Mouse (Mus musculus): ENCODE results near the gene Slc1a7. TPM values are rescaled to one million over a fixed set of nuclear protein-coding genes. Genes with fewer than 3 reads are reported as not detected.

Gene Slc1a7
- polyA plus RNA-seq, 1 experiment, result not detected

DNA sequence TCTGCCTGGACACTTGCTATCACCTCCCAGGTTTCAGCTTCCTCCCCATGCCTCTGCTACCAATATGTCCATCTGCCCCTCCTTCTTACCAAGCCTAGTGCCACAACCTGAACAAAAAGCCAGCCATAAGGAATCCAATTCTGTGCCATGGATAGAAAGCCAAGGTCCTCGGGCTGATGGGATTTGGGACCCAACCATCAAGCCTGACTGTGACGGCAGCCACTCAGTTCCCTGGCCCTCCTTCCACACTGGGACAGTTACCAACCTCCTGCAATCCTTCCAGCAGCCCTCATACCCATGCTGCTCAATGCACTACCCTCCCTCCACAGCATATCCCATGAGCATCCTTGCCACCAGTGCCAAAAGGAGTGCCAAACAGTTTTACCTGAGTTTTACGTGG lies 48.2 kb downstream of the Slc1a7 start:
- Histone ChIP-seq H3K4me1 (ENCODE audit: control insufficient read depth, insufficient read depth, low read length) (peaks cover 29% of the 10 kb centered on the region), H3K27ac (ENCODE audit: insufficient read depth, low read depth, low read length) (no peak overlapping the region), H3K4me3 (ENCODE audit: insufficient read depth, low read depth, low read length) (no peak overlapping the region)
- TF ChIP-seq CTCF (IDR thresholded peaks at IDR 0.05; ENCODE audit: insufficient read depth, low read depth, low read length) (no peak), POLR2A (IDR thresholded peaks at IDR 0.05; ENCODE audit: insufficient read depth, low read depth, low read length) (no peak)
- 82% methylated on average over 3 of the region's 3 CpGs for WGBS

DNA sequence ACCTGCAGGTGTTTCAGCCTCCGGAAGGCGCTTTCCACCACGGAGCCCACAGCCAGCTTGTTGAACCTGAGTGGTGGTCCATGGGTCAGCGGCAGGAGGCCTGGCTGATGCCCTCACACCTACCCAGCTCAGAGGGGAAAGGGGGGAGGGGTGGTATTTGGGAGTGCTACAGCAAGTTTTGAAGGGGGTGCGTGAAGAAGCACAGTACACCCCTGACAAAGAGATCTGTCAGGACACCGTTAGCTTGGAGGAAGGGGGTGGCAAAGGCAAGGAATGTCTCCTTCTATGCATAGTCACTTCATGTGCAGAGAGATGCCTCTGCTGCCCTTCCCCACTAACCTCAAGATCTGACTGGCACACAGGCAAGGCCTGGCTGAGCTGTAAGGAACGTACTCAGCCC lies 49.7 kb downstream of the Slc1a7 start:
- Histone ChIP-seq H3K4me1 (ENCODE audit: control insufficient read depth, insufficient read depth, low read length) (peaks cover 39% of the 10 kb centered on the region), H3K4me3 (ENCODE audit: insufficient read depth, low read depth, low read length) (no peak overlapping the region), H3K27ac (ENCODE audit: insufficient read depth, low read depth, low read length) (no peak overlapping the region)
- TF ChIP-seq POLR2A (IDR thresholded peaks at IDR 0.05; ENCODE audit: insufficient read depth, low read depth, low read length), result no peak
- TF ChIP-seq CTCF (IDR thresholded peaks at IDR 0.05; ENCODE audit: insufficient read depth, low read depth, low read length), result no peak
- 89% methylated on average over 7 of the region's 7 CpGs for WGBS

DNA sequence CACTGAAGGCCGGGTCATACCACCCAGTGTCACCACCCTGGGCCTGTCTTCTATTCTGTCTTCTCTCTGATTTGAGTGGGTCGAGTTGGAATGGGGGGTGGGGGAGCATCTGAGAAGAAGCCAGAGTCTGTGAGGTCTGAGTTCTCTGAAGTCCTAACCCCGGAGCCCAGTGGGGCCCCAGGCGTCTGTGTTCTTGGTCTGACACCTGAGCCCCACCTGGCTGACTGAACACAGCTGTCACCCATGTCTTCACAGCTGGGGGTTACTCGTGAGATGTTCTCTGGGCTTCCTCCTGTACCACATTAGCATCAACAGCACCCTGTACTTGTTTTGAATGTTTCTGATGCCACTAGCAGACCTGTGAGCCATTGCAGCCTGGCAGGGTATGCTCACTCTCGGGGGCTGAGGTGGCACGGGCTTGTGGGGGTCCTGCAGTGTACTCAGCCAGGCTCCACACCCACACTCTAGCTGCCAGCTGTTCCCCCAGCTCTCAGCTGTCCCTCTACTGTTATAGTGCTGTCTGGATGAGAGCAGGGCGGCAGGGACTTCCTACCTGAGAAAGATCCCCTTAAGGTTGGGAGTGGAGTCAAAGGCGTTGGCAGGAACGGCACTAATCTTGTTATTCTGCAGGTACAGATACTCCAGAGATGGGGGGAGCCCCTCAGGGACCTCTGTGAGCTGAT lies 50.2 kb downstream of the Slc1a7 start:
- WGBS, result 69% methylated on average over 10 of the region's 10 CpGs
- Histone ChIP-seq H3K27ac (ENCODE audit: insufficient read depth, low read depth, low read length) (no peak overlapping the region), H3K4me3 (ENCODE audit: insufficient read depth, low read depth, low read length) (no peak overlapping the region), H3K4me1 (ENCODE audit: control insufficient read depth, insufficient read depth, low read length) (peaks cover 39% of the 10 kb centered on the region)
- no peak for TF ChIP-seq CTCF (IDR thresholded peaks at IDR 0.05; ENCODE audit: insufficient read depth, low read depth, low read length)
- no peak for TF ChIP-seq POLR2A (IDR thresholded peaks at IDR 0.05; ENCODE audit: insufficient read depth, low read depth, low read length)

DNA sequence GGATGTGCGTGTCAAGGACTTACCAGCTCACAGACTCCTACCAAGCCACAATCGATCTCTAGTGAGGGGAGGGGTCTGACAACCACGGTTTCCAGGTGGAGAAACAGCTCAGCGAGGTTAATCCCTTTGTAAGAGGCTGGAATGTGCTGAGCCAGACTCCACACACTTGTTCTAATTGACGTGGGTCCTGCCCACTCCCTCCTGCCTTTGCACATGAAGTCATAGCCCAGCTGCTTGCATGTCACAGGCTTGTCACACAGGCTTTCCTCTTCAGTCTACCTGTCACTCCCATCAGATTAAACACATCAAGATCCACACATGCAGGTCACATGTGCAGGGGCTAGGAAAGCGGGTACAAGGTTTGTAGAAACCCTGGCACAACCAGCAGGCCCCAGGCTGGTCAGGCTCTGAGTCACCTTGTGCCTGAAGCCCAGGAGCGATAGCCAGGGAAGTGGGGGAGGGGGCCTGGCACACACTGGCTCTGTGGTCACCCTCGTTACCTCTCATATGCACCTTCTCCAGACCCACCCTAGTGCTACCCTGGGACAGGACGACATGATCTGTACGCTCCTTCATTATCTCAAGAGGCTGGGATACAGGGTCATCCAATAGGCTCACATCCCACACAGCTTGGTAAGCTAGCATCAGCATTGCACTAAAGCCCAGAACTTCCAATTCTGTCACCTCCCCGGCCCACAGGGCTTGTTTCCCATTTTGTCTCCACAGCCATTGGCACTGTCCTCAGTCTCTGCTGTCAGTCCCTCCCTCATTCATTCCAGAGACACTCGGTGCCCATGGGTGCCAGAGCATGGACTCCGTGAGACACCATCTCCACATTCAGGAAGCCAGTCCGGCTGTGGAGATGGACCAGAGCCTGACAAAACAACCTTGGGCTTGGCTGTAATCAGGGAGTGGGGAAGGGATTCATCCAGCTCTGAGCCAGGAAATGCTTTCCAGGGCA lies 51.1 kb downstream of the Slc1a7 start:
- 54% methylated on average over 14 of the region's 14 CpGs for WGBS

DNA sequence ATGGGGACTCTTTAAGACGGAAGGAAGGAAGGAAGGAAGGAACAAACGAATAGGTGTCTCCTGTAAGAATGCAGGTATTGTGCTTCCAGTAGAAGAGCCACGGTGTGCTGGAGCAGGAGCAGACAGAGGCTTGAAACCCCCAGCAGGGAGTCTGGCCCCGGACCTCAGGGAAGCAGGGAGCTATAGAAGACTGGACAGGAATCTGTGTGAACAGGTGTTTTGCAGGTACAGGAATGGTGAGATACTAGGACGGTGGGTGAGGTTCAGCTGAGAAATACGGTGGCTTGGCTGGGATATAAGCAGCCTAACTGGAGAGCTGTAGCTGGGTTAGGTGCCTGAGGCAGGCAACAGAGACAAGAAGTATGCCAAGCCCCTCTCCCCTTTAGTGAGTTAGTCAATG lies 52.0 kb downstream of the Slc1a7 start:
- TF ChIP-seq POLR2A (IDR thresholded peaks at IDR 0.05; ENCODE audit: insufficient read depth, low read depth, low read length), result no peak
- TF ChIP-seq CTCF (IDR thresholded peaks at IDR 0.05; ENCODE audit: insufficient read depth, low read depth, low read length), result no peak
- WGBS, result 84% methylated on average over 6 of the region's 6 CpGs
- Histone ChIP-seq H3K27ac (ENCODE audit: insufficient read depth, low read depth, low read length) (no peak overlapping the region), H3K4me1 (ENCODE audit: control insufficient read depth, insufficient read depth, low read length) (peaks cover 35% of the 10 kb centered on the region), H3K4me3 (ENCODE audit: insufficient read depth, low read depth, low read length) (no peak overlapping the region)

More for the DNA sequence above, 51.1 kb downstream of the Slc1a7 start:
- Histone ChIP-seq H3K4me1 (ENCODE audit: control insufficient read depth, insufficient read depth, low read length) (peaks cover 39% of the 10 kb centered on the region), H3K4me3 (ENCODE audit: insufficient read depth, low read depth, low read length) (no peak overlapping the region), H3K27ac (ENCODE audit: insufficient read depth, low read depth, low read length) (no peak overlapping the region)
- TF ChIP-seq POLR2A (IDR thresholded peaks at IDR 0.05; ENCODE audit: insufficient read depth, low read depth, low read length) (no peak), CTCF (IDR thresholded peaks at IDR 0.05; ENCODE audit: insufficient read depth, low read depth, low read length) (no peak)

DNA sequence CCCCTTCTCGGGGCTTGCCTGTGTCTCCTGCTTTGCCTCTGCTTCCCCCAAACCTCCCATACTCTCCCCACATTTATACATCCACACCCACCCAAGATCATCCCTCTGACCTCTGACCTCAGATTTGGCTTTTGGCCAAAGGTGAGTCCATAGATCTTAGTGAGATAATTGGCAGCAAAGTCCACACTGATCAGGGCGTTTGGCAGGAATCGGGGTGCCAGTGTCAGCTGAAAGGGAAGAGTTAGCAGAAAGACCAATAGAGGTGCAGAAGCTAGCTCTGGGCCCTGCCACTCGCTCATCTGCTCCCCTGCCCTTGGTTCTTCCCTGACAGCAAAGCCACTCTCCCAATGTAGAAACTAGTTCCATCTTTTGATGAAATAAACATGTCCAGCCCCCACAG lies 55.1 kb downstream of the Slc1a7 start:
- Histone ChIP-seq H3K4me3 (ENCODE audit: insufficient read depth, low read depth, low read length) (no peak overlapping the region), H3K27ac (ENCODE audit: insufficient read depth, low read depth, low read length) (no peak overlapping the region), H3K4me1 (ENCODE audit: control insufficient read depth, insufficient read depth, low read length) (peaks cover 26% of the 10 kb centered on the region)
- 83% methylated on average over 4 of the region's 4 CpGs for WGBS
- TF ChIP-seq CTCF (IDR thresholded peaks at IDR 0.05; ENCODE audit: insufficient read depth, low read depth, low read length), result no peak
- TF ChIP-seq POLR2A (IDR thresholded peaks at IDR 0.05; ENCODE audit: insufficient read depth, low read depth, low read length), result no peak

DNA sequence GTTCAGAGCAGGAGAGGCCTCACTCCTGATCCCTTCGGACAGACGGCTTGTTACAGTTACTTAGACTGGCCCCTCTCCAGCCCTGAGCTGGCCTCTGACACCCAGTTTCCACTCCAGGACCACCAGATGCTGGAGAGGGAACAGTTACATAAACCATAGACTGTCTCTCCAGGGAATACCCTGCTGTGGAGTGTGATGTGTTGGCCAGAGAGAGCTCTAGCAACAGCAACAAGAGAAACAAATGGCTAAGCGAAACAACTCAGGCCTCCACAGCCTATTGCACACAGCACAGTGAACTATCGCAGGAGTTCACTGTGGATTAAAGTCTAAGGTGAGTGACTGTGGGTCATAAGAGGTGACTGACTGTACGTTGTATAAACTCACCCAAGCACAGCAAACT lies 56.5 kb downstream of the Slc1a7 start:
- WGBS, result 84% methylated on average over 5 of the region's 5 CpGs
- H3K4me3 ChIP-seq (ENCODE audit: insufficient read depth, low read depth, low read length), result no peak overlapping the region
- TF ChIP-seq CTCF (IDR thresholded peaks at IDR 0.05; ENCODE audit: insufficient read depth, low read depth, low read length) (no peak), POLR2A (IDR thresholded peaks at IDR 0.05; ENCODE audit: insufficient read depth, low read depth, low read length) (no peak)
- H3K27ac ChIP-seq (ENCODE audit: insufficient read depth, low read depth, low read length), result no peak overlapping the region
- H3K4me1 ChIP-seq (ENCODE audit: control insufficient read depth, insufficient read depth, low read length), result peaks cover 15% of the 10 kb centered on the region

DNA sequence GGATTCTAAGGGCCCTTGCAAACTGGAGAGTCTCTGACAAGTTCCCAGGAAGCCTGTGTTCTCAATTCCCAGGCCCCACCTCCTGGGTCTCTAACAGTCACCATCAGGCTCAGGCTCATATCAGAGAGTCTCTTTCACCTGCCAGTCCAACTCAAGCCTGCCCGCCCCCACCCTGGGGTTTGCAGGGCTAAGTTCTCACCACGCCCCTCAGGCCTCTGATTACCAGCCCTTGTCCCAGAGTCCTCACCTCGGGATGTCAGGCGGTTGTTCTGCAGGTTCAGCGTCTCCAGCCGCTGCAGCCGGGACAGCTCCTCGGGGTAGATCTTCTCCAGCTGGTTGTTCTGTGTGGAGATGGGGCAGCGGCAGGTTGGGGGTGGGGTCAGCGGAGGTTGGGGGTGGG lies 57.1 kb downstream of the Slc1a7 start:
- H3K27ac ChIP-seq (ENCODE audit: insufficient read depth, low read depth, low read length), result no peak overlapping the region
- H3K4me1 ChIP-seq (ENCODE audit: control insufficient read depth, insufficient read depth, low read length), result peaks cover 13% of the 10 kb centered on the region
- no peak overlapping the region for H3K4me3 ChIP-seq (ENCODE audit: insufficient read depth, low read depth, low read length)
- 41% methylated on average over 9 of the region's 10 CpGs for WGBS
- TF ChIP-seq CTCF (IDR thresholded peaks at IDR 0.05; ENCODE audit: insufficient read depth, low read depth, low read length) (no peak), POLR2A (IDR thresholded peaks at IDR 0.05; ENCODE audit: insufficient read depth, low read depth, low read length) (no peak)

DNA sequence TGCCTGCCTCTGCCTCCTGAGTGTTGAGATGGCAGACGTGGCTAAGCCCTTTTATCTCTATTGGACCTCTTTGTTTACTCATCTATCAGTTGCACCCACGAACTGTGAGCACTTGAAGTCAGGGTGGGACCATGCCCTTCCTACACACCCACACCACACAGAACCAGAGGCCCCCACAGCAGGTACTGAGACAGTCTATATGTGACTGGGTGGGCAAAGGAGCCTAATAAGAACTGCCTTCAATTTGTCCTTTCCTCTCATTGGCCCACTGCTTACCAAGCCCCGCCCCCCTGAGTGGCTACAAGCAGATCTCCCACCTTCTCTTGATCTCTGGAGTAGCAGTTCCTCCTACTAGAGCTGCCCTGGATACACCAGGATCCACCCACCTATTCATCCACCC lies 58.1 kb downstream of the Slc1a7 start:
- no peak overlapping the region for H3K4me3 ChIP-seq (ENCODE audit: insufficient read depth, low read depth, low read length)
- WGBS, result 70% methylated on average over 3 of the region's 3 CpGs
- H3K4me1 ChIP-seq (ENCODE audit: control insufficient read depth, insufficient read depth, low read length), result peaks cover 15% of the 10 kb centered on the region
- no peak for TF ChIP-seq POLR2A (IDR thresholded peaks at IDR 0.05; ENCODE audit: insufficient read depth, low read depth, low read length)
- TF ChIP-seq CTCF (IDR thresholded peaks at IDR 0.05; ENCODE audit: insufficient read depth, low read depth, low read length), result no peak
- no peak overlapping the region for H3K27ac ChIP-seq (ENCODE audit: insufficient read depth, low read depth, low read length)

Measured in olfactory bulb, adult 2 months (tissue).